Mouse (Mus musculus) midbrain, embryonic 10.5 days (tissue): ENCODE measurements around the gene Nmt1. TPM values are rescaled to one million over a fixed set of nuclear protein-coding genes. Genes with fewer than 3 reads are reported as not detected.

Experiments used
- DNase-seq: peaks from one replicate; pipeline ENCODE4 v3.0.0-alpha.2; 2017; ENCODE audit warnings: low spot score
- H3K27ac ChIP-seq: fragments of 300-500 bp; sonication (generic); replicated peaks from 2 replicates; pipeline ENCODE4 v1.5.1; 2016; ENCODE audit warnings: mild to moderate bottlenecking
- H3K27me3 ChIP-seq: fragments of 300-500 bp; sonication (generic); 2 replicates; pipeline ENCODE4 v1.6.1; 2016; ENCODE audit warnings: low read depth, mild to moderate bottlenecking; ENCODE audit not compliant: poor library complexity, severe bottlenecking
- H3K36me3 ChIP-seq: fragments of 300-500 bp; sonication (generic); 2 replicates; pipeline ENCODE4 v1.6.1; 2016; ENCODE audit warnings: mild to moderate bottlenecking, moderate library complexity
- H3K4me1 ChIP-seq: fragments of 300-500 bp; sonication (generic); 2 replicates; pipeline ENCODE4 v1.6.1; 2016
- H3K4me3 ChIP-seq: fragments of 300-500 bp; sonication (generic); 2 replicates; pipeline ENCODE4 v1.5.1; 2016; ENCODE audit warnings: mild to moderate bottlenecking, moderate library complexity
- H3K9me3 ChIP-seq: fragments of 300-500 bp; sonication (generic); replicated peaks from 2 replicates; pipeline ENCODE4 v1.6.1; 2016; ENCODE audit warnings: mild to moderate bottlenecking
- WGBS: fragments of 180-500 bp; shearing (Covaris S2); methylation state at CpG from one replicate; pipeline ENCODE4 v1.1.7; 2016; 5-methylcytosine and 5-hydroxymethylcytosine counted together
- polyA plus RNA-seq: library from polyadenylated mRNA; unstranded; fragments of >200 nt; fragmentation: Nextera tagmentation; extraction: Ambion mirVana; gene quantifications from 2 replicates; pipeline ENCODE4 v1.2.1, GENCODE M21; 2016

The Nmt1 gene
- polyA plus RNA-seq, 1 experiment from 2014 or later: 61.8 TPM

GRCm38 (mm10) chr11:103009208-103009607 lies 18.8 kb upstream of the Nmt1 start:
- 95% methylated on average over 8 of the region's 8 CpGs for WGBS
- DNase-seq: peak; percentile 55
- no peaks in the 10 kb centered on the region for H3K9me3 ChIP-seq
- peaks cover 93% of the 10 kb centered on the region for H3K36me3 ChIP-seq
- no peaks in the 10 kb centered on the region for H3K27me3 ChIP-seq
- H3K4me1 ChIP-seq: peaks cover 15% of the 10 kb centered on the region
- H3K4me3 ChIP-seq: no peak overlapping the region
- H3K27ac ChIP-seq: no peak overlapping the region

GRCm38 (mm10) chr11:103010454-103011205 lies 17.4 kb upstream of the Nmt1 start:
- no peaks in the 10 kb centered on the region for H3K9me3 ChIP-seq
- H3K36me3 ChIP-seq: peaks cover 91% of the 10 kb centered on the region
- H3K4me3 ChIP-seq: no peak overlapping the region
- no peak overlapping the region for H3K27ac ChIP-seq
- no peak for DNase-seq
- H3K27me3 ChIP-seq: no peaks in the 10 kb centered on the region
- H3K4me1 ChIP-seq: peaks cover 27% of the 10 kb centered on the region
- 93% methylated on average over 13 of the region's 13 CpGs for WGBS

GRCm38 (mm10) chr11:103011206-103011497 lies 16.8 kb upstream of the Nmt1 start:
- Histone ChIP-seq H3K36me3 (peaks cover 89% of the 10 kb centered on the region), H3K27ac (no peak overlapping the region), H3K27me3 (no peaks in the 10 kb centered on the region), H3K9me3 (no peaks in the 10 kb centered on the region), H3K4me1 (peaks cover 32% of the 10 kb centered on the region), H3K4me3 (no peak overlapping the region)
- WGBS: 88% methylated on average over 2 of the region's 2 CpGs
- no peak for DNase-seq

DNA sequence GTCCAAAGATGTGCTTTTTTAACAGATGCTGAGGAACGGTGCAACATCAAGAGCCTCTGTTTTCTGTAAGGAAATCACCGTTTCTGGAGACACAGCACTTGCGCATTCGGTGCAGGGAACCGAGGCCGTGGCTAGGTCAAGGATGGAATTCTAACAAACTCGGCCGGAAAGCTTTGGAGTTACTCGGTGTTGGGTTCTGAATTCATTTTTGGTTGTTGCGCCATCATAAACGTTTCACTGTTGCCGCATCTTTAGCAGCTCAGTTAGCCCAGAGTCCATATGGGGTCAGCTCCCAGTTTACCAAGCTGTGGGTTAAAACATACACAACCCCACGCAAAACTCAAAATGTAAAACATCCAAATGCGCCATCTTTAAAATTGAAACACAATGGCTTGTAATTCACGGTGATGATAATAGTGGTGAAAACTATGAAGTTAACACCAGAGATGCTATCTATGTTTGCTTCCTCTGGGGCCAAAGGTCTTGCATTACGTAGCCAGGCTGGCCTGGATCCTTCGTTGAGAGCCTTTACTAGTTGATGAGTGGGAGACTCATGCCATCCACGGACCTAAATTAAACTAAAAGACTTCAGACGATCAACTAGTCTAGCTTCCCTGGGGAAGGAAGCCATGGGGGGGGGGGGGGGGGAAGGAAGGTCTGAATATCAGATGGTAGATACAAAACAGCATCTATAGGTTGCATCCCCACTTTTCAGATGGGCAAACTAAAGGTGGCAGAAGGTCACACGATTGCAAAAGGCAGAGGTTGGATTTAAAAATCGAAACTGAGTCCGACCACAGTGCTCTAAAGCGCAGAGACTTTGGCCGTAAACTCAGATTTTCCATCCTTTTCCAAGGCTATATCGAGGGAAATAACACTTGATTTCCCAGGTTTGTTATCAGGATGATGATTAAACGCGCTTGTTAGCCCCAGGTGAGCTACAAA lies 11.8 kb upstream of the Nmt1 start:
- WGBS: 53% methylated on average over 27 of the region's 27 CpGs
- no peaks in the 10 kb centered on the region for H3K9me3 ChIP-seq
- H3K36me3 ChIP-seq: peaks cover 42% of the 10 kb centered on the region
- H3K4me1 ChIP-seq: peaks cover 18% of the 10 kb centered on the region
- no peaks in the 10 kb centered on the region for H3K27me3 ChIP-seq
- H3K4me3 ChIP-seq: peak overlapping the region; percentile 75
- peak overlapping the region; percentile 96 for H3K27ac ChIP-seq
- no peak for DNase-seq

- H3K27me3 ChIP-seq: no peaks in the 10 kb centered on the region
- peak overlapping the region; percentile 75 for H3K4me3 ChIP-seq
- H3K9me3 ChIP-seq: no peaks in the 10 kb centered on the region
- peaks cover 36% of the 10 kb centered on the region for H3K36me3 ChIP-seq
- peak overlapping the region; percentile 96 for H3K27ac ChIP-seq
- DNase-seq: peak; percentile 98
- WGBS: under 1% methylated on average over 41 of the region's 41 CpGs
- peaks cover 18% of the 10 kb centered on the region for H3K4me1 ChIP-seq
Measured at GRCm38 (mm10) chr11:103016930-103017329, 11.1 kb upstream of the Nmt1 start.

GRCm38 (mm10) chr11:103017661-103018060 lies 10.3 kb upstream of the Nmt1 start:
- Histone ChIP-seq H3K4me3 (no peak overlapping the region), H3K36me3 (peaks cover 35% of the 10 kb centered on the region), H3K27ac (no peak overlapping the region), H3K27me3 (no peaks in the 10 kb centered on the region), H3K4me1 (peaks cover 18% of the 10 kb centered on the region), H3K9me3 (no peaks in the 10 kb centered on the region)
- no peak for DNase-seq
- WGBS: 78% methylated on average over 9 of the region's 9 CpGs

DNA sequence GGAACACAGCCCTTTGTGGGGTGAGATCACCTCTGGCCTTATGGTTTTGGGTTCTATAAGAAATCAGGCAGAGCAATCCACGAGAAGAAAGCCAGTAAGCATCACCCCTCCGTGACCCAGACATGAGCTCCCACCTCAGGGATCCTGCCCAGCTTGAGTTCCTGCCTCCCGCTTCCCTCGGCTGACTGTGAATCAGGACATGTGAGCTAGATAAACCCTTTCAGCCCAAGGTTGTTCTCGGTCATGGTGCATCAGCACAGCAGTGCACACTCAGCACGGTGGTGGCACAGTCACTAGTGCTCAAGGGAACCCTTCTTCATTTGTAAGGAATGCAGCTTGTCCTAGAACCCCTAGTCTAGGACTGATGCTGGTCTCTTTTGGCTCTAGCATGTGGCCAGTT lies 9.1 kb upstream of the Nmt1 start:
- Histone ChIP-seq H3K4me3 (no peak overlapping the region), H3K9me3 (no peaks in the 10 kb centered on the region), H3K27ac (no peak overlapping the region), H3K36me3 (peaks cover 23% of the 10 kb centered on the region), H3K27me3 (no peaks in the 10 kb centered on the region), H3K4me1 (peaks cover 18% of the 10 kb centered on the region)
- 78% methylated on average over 6 of the region's 6 CpGs for WGBS
- DNase-seq: no peak

GRCm38 (mm10) chr11:103019325-103019724 lies 8.7 kb upstream of the Nmt1 start:
- WGBS: 90% methylated on average over 7 of the region's 7 CpGs
- Histone ChIP-seq H3K9me3 (no peaks in the 10 kb centered on the region), H3K27ac (no peak overlapping the region), H3K4me3 (no peak overlapping the region), H3K36me3 (peaks cover 26% of the 10 kb centered on the region), H3K4me1 (peaks cover 18% of the 10 kb centered on the region), H3K27me3 (no peaks in the 10 kb centered on the region)
- no peak for DNase-seq

DNA sequence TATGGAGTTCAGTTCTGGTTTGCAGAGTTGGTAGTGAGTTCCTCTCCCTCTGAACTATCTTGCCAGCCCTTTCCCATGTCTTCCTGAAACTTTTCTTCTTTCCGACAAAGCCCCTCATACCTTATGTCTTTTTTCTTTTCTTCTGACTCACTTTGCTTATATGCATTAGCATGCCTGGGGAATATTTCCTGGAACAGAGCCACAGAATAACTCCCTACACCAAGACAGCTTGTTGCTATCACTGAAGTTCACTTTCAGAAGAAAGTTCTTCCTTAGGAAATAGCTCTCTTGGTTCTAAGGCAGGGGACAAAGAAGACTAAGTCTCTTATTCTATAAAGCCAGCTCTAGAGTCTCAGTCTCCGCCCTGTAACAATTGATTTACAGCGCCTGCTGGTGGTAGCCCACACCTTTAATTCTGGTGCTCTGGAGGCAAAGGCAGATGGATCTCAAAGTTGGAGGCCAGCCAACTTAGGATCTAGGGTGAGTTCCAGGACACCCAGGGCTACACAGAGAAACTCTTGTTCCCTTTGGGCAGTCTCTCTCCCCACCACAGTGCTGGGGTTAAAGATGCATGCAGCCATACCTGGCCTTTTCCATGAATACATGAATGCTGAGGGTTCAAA lies 7.2 kb upstream of the Nmt1 start:
- Histone ChIP-seq H3K9me3 (no peaks in the 10 kb centered on the region), H3K27me3 (no peaks in the 10 kb centered on the region), H3K27ac (no peak overlapping the region), H3K4me1 (peaks cover 5% of the 10 kb centered on the region), H3K4me3 (no peak overlapping the region), H3K36me3 (peaks cover 24% of the 10 kb centered on the region)
- no peak for DNase-seq
- 75% methylated on average over 3 of the region's 3 CpGs for WGBS

GRCm38 (mm10) chr11:103023974-103024373 lies 4.0 kb upstream of the Nmt1 start:
- no peak for DNase-seq
- Histone ChIP-seq H3K27me3 (no peaks in the 10 kb centered on the region), H3K9me3 (no peaks in the 10 kb centered on the region), H3K27ac (no peak overlapping the region), H3K4me1 (peaks cover 13% of the 10 kb centered on the region), H3K36me3 (peaks cover 26% of the 10 kb centered on the region), H3K4me3 (no peak overlapping the region)
- WGBS: 86% methylated on average over 3 of the region's 3 CpGs

DNA sequence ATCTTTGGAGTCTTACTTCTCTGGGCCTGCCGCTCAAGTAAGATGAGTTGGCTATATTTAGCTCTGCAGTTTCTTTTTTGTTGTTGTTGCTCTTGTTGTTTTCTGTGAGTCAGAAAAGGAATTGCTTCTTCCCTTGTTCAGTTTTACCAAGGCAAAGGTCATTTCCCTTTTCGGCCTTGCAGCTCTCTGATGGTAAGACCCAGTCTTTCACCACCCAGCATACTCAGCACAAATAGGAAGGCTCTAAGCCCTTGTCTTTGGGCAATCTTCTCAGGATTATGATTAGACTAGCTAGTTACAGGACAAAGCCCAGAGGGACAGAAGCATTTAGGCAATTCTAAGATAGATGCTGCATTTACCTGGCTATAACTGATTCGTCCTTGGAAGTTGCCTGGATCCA lies 1.1 kb upstream of the Nmt1 start:
- H3K4me1 ChIP-seq: peaks cover 26% of the 10 kb centered on the region
- 92% methylated on average over 3 of the region's 3 CpGs for WGBS
- H3K27me3 ChIP-seq: no peaks in the 10 kb centered on the region
- peaks cover 26% of the 10 kb centered on the region for H3K36me3 ChIP-seq
- no peak for DNase-seq
- H3K9me3 ChIP-seq: no peaks in the 10 kb centered on the region
- no peak overlapping the region for H3K27ac ChIP-seq
- peak overlapping the region; percentile 79 for H3K4me3 ChIP-seq

DNA sequence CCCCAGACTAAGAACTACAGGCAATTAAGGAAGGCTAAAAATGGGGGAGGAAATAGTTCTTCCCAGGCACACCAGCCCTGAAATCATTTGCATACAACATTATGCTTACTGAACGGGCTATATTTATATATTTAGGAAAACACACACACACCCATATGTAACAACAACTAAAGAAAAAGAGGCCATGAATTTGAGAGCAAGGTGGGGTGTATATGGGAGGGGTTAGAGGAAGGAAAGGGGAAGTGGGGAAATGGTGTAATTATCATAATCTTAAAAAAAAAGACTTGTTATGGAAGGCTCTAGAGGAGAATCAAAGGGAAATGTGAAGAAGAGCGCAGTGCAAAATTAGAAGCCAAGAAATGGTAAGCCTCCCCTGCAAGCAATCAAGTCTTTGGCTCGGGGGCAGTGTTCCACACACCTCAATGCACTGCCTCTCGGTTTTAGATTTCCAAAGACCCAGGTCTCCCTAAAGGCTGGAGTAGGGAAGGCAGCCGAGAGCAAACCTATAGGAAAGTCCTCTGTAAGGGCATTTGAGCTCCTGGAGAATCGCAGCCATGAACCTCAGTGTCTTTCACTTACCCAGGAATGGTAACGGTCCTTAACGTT lies 317 bp upstream of the Nmt1 start:
- H3K36me3 ChIP-seq: peaks cover 28% of the 10 kb centered on the region
- 18% methylated on average over 8 of the region's 8 CpGs for WGBS
- no peaks in the 10 kb centered on the region for H3K9me3 ChIP-seq
- H3K4me1 ChIP-seq: peaks cover 26% of the 10 kb centered on the region
- H3K27ac ChIP-seq: peak overlapping the region; percentile 91
- H3K27me3 ChIP-seq: no peaks in the 10 kb centered on the region
- H3K4me3 ChIP-seq: peak overlapping the region; percentile 79
- DNase-seq: no peak
